Mouse (Mus musculus): ENCODE data around the gene Tvp23a.

- TF ChIP-seq CTCF (IDR thresholded peaks at IDR 0.05; ENCODE audit: low read depth) (no peak), EP300 (IDR thresholded peaks at IDR 0.05; ENCODE audit: low read depth) (no peak)
These were observed 24.8 kb upstream of the Tvp23a start for GRCm38 (mm10) chr16:10471950-10472349.
